Mouse (Mus musculus): ENCODE data around the gene Olfr890. TPM values are rescaled to one million over a fixed set of nuclear protein-coding genes. Genes with fewer than 3 reads are reported as not detected.

Gene Olfr890
- total RNA-seq (2012; rRNA removed): not detected in 2 replicates
- not detected for polyA plus RNA-seq (2012; ENCODE audit: insufficient read depth in 1 of 2, insufficient read length in 2 of 2, low read depth in 1 of 2, low replicate concordance in 2 of 2, missing spikeins in 1 of 2)

DNA sequence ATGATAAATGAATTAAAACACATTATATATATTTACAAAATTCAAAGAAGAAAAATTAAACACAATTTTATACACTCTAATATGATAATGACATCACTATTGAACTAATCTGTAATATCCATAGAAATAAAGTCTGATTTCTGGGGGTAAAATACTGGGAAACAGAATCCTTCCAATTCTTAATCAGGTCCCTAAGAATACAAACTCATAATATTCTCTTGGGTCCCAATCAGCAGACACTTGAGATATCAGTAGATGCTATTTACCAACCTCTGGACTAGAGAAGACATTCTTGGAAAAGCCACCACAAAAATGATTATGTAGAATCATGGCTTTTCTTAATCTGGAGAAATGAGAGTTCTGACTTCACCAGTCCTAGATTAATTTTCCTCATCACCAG lies at the start of gene Olfr890:
TSS of gene Olfr890 (plus strand) at position 301 of the 400 bp plus-strand sequence.
- Histone ChIP-seq H3K9ac (ENCODE audit: control insufficient read depth, low read depth, low read length, poor library complexity, severe bottlenecking) (no peak within 1 kb of the TSS), H3K36me3 (ENCODE audit: control insufficient read depth in 1 of 2, insufficient read depth in 2 of 2, low read length in 2 of 2) (no peaks in the 10 kb centered on the region), H3K4me1 (ENCODE audit: control insufficient read depth in 1 of 2, insufficient read depth in 2 of 2, low read length in 2 of 2) (no peaks in the 10 kb centered on the region), H3K4me3 (ENCODE audit: control insufficient read depth in 1 of 2, insufficient read depth in 1 of 2, low read depth in 2 of 2, low read length in 2 of 2) (no peak within 1 kb of the TSS), H3K27me3 (ENCODE audit: control insufficient read depth in 1 of 2, insufficient read depth in 2 of 2, low read length in 2 of 2) (no peaks in the 10 kb centered on the region), H3K9me3 (replicated peaks; ENCODE audit: insufficient read depth, low read length) (no peaks in the 10 kb centered on the region), H3K79me2 (ENCODE audit: control insufficient read depth, insufficient read depth, low read length, poor library complexity) (no peaks in the 10 kb centered on the region), H3K27ac (ENCODE audit: control insufficient read depth, low read depth, low read length) (no peak within 1 kb of the TSS)
- no peak for DNase-seq (ENCODE audit: low read depth, low spot score)
- TF ChIP-seq NRF1 (IDR thresholded peaks at IDR 0.05; ENCODE audit: insufficient read depth, low read depth, low read length, poor library complexity, severe bottlenecking) (no peak), GABPA (IDR thresholded peaks at IDR 0.05; ENCODE audit: low read depth, low read length) (no peak), E2F4 (IDR thresholded peaks at IDR 0.05; ENCODE audit: borderline replicate concordance, low read depth, low read length) (no peak), GATA1 (IDR thresholded peaks at IDR 0.05; ENCODE audit: low read depth, low read length) (no peak), ZC3H11A (IDR thresholded peaks at IDR 0.05; ENCODE audit: low read depth, low read length) (no peak), MAX (IDR thresholded peaks at IDR 0.05; ENCODE audit: low read length) (no peak), TAL1 (IDR thresholded peaks at IDR 0.05; ENCODE audit: low read length) (no peak), POLR2AphosphoS2 (IDR thresholded peaks at IDR 0.05; ENCODE audit: low read length) (no peak), MEF2A (IDR thresholded peaks at IDR 0.05; ENCODE audit: extremely low read depth, insufficient replicate concordance, low read depth, low read length, poor library complexity, severe bottlenecking) (no peak), TBP (IDR thresholded peaks at IDR 0.05; ENCODE audit: low read depth, low read length) (no peak), TCF12 (IDR thresholded peaks at IDR 0.05; ENCODE audit: low read depth, low read length) (no peak), UBTF (IDR thresholded peaks at IDR 0.05; ENCODE audit: borderline replicate concordance, insufficient read depth, low read depth, low read length) (no peak), EP300 (IDR thresholded peaks at IDR 0.05; ENCODE audit: low read depth in 1 of 2, low read length in 2 of 2) (no peak), ETS1 (IDR thresholded peaks at IDR 0.05; ENCODE audit: low read depth, low read length) (no peak), MAZ (IDR thresholded peaks at IDR 0.05; ENCODE audit: low read depth, low read length) (no peak), BHLHE40 (IDR thresholded peaks at IDR 0.05; ENCODE audit: borderline replicate concordance, low read depth, low read length) (no peak), MYC (IDR thresholded peaks at IDR 0.05; ENCODE audit: low read depth, low read length) (no peak), HCFC1 (IDR thresholded peaks at IDR 0.05; ENCODE audit: low read depth, low read length) (no peak)

- Histone ChIP-seq H3K79me2 (ENCODE audit: control insufficient read depth, insufficient read depth, low read length, poor library complexity) (no peaks in the 10 kb centered on the region), H3K4me1 (ENCODE audit: control insufficient read depth in 1 of 2, insufficient read depth in 2 of 2, low read length in 2 of 2) (no peaks in the 10 kb centered on the region), H3K4me3 (ENCODE audit: control insufficient read depth in 1 of 2, insufficient read depth in 1 of 2, low read depth in 2 of 2, low read length in 2 of 2) (no peak within 1 kb of the TSS), H3K9me3 (replicated peaks; ENCODE audit: insufficient read depth, low read length) (no peaks in the 10 kb centered on the region), H3K36me3 (ENCODE audit: control insufficient read depth in 1 of 2, insufficient read depth in 2 of 2, low read length in 2 of 2) (no peaks in the 10 kb centered on the region), H3K27me3 (ENCODE audit: control insufficient read depth in 1 of 2, insufficient read depth in 2 of 2, low read length in 2 of 2) (no peaks in the 10 kb centered on the region), H3K27ac (ENCODE audit: control insufficient read depth, low read depth, low read length) (no peak within 1 kb of the TSS), H3K9ac (ENCODE audit: control insufficient read depth, low read depth, low read length, poor library complexity, severe bottlenecking) (no peak within 1 kb of the TSS)
- TF ChIP-seq MXI1 (IDR thresholded peaks at IDR 0.05; ENCODE audit: low read depth, low read length) (no peak), ETS1 (IDR thresholded peaks at IDR 0.05; ENCODE audit: low read depth, low read length) (no peak), NELFE (IDR thresholded peaks at IDR 0.05; ENCODE audit: low read depth, low read length) (no peak), TCF12 (IDR thresholded peaks at IDR 0.05; ENCODE audit: low read depth, low read length) (no peak), GATA1 (IDR thresholded peaks at IDR 0.05; ENCODE audit: low read depth, low read length) (no peak), MAX (IDR thresholded peaks at IDR 0.05; ENCODE audit: low read length) (no peak), POLR2AphosphoS5 (IDR thresholded peaks at IDR 0.05; ENCODE audit: borderline replicate concordance, low read depth, low read length) (no peak), GABPA (IDR thresholded peaks at IDR 0.05; ENCODE audit: low read depth, low read length) (no peak), MEF2A (IDR thresholded peaks at IDR 0.05; ENCODE audit: extremely low read depth, insufficient replicate concordance, low read depth, low read length, poor library complexity, severe bottlenecking) (no peak), MAZ (IDR thresholded peaks at IDR 0.05; ENCODE audit: low read depth, low read length) (no peak), BHLHE40 (IDR thresholded peaks at IDR 0.05; ENCODE audit: borderline replicate concordance, low read depth, low read length) (no peak), USF2 (IDR thresholded peaks at IDR 0.05; ENCODE audit: borderline replicate concordance in 1 of 2, insufficient read depth in 1 of 2, low read depth in 1 of 2, low read length in 2 of 2) (no peak), RCOR1 (IDR thresholded peaks at IDR 0.05; ENCODE audit: low read depth, low read length) (no peak), MYC (IDR thresholded peaks at IDR 0.05; ENCODE audit: low read depth, low read length) (no peak), CHD1 (IDR thresholded peaks at IDR 0.05; ENCODE audit: low read depth, low read length) (no peak), USF1 (IDR thresholded peaks at IDR 0.05; ENCODE audit: low read depth, low read length) (no peak), ZC3H11A (IDR thresholded peaks at IDR 0.05; ENCODE audit: low read depth, low read length) (no peak), RAD21 (IDR thresholded peaks at IDR 0.05; ENCODE audit: low read depth, low read length) (no peak), SMC3 (IDR thresholded peaks at IDR 0.05; ENCODE audit: low read depth, low read length) (no peak)
- no peak for DNase-seq (ENCODE audit: low read depth, low spot score)
Observed at GRCm38 (mm10) chr9:38107828-38108227, 34.5 kb upstream of the Olfr890 start, which contains the start of gene Olfr888. TSS of gene Olfr888 (plus strand) at chr9:38108128.

Data from MEL (cell line).